Mouse (Mus musculus) gastrocnemius, postnatal 36 days (tissue): ENCODE results near the gene Smc6. TPM values are rescaled to one million over a fixed set of nuclear protein-coding genes. Genes with fewer than 3 reads are reported as not detected.

Experiments
- microRNA-seq, 2 experiments: library from miRNA; unstranded; fragments of <30 nt; microRNA quantifications; one replicate each; pipeline ENCODE4 v1.2.0; 2021
- total RNA-seq, 2 experiments: library from RNA; stranded (reverse); gene quantifications; 2 replicates each; pipeline ENCODE4 v1.2.3; 2021

Gene Smc6
- total RNA-seq, 2 experiments from 2014 or later: 24.9 to 36.5 TPM

Small RNAs within 50 kb of the gene (microRNA-seq; reads per million reads assigned to microRNA genes)
- 0 to 0.36 reads per million in 2 experiments for gene Mir7675

Other genes with a start within 250 kb of the Smc6 start
- under 1 TPM; 0.46 to 0.49 TPM for gene Kcns3, start 114.8 kb upstream of the Smc6 start, total RNA-seq
- gene Msgn1, start 56.9 kb upstream of the Smc6 start, total RNA-seq: not detected
- gene Gen1, start 85 bp upstream of the Smc6 start, total RNA-seq: 1 to 10 TPM; 2.3 to 2.7 TPM
- gene Vsnl1, start 170.7 kb downstream of the Smc6 start, total RNA-seq: not detected
- gene Rad51ap2, start 190.2 kb downstream of the Smc6 start, total RNA-seq: not detected